Mouse (Mus musculus) kidney, adult 10 weeks (tissue): ENCODE results near the gene Slc2a13. TPM values are rescaled to one million over a fixed set of nuclear protein-coding genes. Genes with fewer than 3 reads are reported as not detected.

ENCODE experiments used
- polyA plus RNA-seq: library from polyadenylated mRNA; stranded (reverse); fragments of 350-450 nt; fragmentation: Illumina TruSeq; extraction: RNeasy Lipid Tissue Mini Kit (QIAGEN cat#74804); gene quantifications from one replicate; pipeline ENCODE4 v1.2.3, GENCODE M21; 2014; ENCODE audit warnings: low read depth, low replicate concordance

Gene Slc2a13
- polyA plus RNA-seq, result 10.6 TPM

DNA sequence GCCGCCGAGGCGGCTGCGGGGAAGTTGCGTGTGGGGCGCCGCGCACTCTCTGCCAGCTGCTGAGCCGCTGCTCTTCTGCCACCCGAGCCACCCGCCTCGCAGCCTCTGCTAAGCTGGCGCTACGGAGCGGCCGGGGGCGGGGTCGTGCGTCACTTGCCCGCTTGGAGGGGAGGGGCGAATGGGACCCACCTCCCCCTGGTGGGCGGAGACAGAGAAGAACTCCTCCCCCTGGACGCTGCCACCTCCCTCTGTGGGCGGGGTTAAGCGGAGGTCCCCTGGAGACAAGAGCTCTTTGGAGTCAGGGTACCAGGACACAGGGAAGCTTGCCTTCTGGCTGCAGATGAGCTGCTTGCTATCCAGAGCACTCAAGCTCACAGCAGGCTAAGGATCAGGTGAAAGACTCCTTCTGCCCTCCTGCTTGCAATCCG, at the start of gene Slc2a13:
Gene Slc2a13, minus strand, starts transcription at position 151 of the 428 bp plus-strand sequence.

Other genes with a start within 250 kb of the Slc2a13 start
- gene Lrrk2, start 99.9 kb upstream of the Slc2a13 start, polyA plus RNA-seq, result 294 TPM